Mouse (Mus musculus) gastrocnemius, adult 18-20 months (tissue): ENCODE data around the gene Cyp4f14. TPM values are rescaled to one million over a fixed set of nuclear protein-coding genes. Genes with fewer than 3 reads are reported as not detected.

ENCODE experiments used
- DNase-seq: peaks from one replicate; pipeline ENCODE4 v3.0.0; 2021; ENCODE audit warnings: low spot score
- long read RNA-seq, 2 experiments: library from polyadenylated mRNA; stranded (forward); transcript quantifications; one replicate each; pipeline ENCODE4 v2.0.0; 2021
- total RNA-seq, 2 experiments: library from RNA; stranded (reverse); gene quantifications; 2 replicates each; pipeline ENCODE4 v1.2.3; 2021

Cyp4f14 gene
- under 1 TPM in 1 of 2 experiments, not detected in 1; 0.59 TPM for total RNA-seq
- long read RNA-seq, experiment 1: 0 reads
- long read RNA-seq, experiment 2: 0 reads

- DNase-seq: peak; percentile 52
Observed at GRCm38 (mm10) chr17:32917131-32917530, at the start of gene Cyp4f14. Gene Cyp4f14, minus strand, starts transcription at chr17:32917342.

DNA sequence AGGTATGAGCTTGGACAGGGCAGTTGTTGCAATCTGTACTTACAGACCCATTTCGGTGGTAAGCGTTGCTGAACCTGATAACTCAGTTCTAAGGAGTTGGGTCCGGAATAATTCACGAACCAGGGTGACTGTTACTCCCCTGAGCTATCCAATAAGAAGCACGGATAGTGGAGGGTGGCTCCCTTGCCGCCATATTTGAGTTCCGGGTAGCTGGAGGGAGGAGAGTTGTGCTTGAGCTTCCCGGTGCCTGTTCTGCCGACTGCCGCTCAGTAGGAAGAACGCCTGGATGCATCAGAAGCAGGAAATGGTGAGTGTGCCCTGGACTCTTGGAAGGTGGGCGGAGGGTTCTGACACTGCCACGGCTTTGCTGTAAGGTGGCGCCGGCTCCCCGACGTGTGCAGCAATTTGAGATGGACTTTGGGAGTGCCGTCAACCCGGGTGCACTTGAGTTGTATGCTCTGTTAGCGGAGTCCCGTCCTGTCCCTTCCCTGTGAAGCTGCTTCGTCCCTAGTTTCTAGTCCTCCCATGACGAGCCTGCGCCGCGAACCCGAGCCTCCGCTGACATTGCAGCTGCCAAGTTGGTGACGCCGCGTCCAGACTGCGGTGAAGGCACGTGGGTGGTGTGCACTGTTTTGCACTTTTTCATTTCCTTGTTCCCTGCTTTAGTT is 48.6 kb upstream of the Cyp4f14 start, which contains the start of gene Zfp472:
Gene Zfp472 (plus strand): TSS at position 192 of the 668 bp plus-strand sequence.
- DNase-seq: peak; percentile 94

DNA sequence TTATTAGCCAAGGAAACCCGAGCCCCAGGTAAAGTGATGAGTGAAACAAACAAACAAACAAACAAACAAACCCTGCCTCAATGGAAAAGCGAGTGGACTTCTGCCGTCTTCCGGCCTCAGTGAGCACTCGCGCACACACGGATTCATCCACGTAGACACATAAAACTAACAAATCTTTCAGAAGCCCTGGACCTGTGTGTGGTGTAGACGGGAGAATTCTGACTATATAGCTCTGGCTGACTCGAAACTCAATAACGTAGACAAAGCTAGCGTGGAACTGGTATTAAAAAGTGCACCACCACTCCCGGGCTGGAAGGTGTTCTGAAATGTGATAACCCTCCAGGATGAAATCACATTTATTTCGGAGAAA is 48.1 kb upstream of the Cyp4f14 start:
- no peak for DNase-seq

GRCm38 (mm10) chr17:32951441-32951840 is 34.3 kb upstream of the Cyp4f14 start:
- peak; percentile 67 for DNase-seq

GRCm38 (mm10) chr17:32951006-32951405 is 33.9 kb upstream of the Cyp4f14 start:
- DNase-seq: no peak

- no peak for DNase-seq
Observed at GRCm38 (mm10) chr17:32950136-32950535, 33.0 kb upstream of the Cyp4f14 start.

DNA sequence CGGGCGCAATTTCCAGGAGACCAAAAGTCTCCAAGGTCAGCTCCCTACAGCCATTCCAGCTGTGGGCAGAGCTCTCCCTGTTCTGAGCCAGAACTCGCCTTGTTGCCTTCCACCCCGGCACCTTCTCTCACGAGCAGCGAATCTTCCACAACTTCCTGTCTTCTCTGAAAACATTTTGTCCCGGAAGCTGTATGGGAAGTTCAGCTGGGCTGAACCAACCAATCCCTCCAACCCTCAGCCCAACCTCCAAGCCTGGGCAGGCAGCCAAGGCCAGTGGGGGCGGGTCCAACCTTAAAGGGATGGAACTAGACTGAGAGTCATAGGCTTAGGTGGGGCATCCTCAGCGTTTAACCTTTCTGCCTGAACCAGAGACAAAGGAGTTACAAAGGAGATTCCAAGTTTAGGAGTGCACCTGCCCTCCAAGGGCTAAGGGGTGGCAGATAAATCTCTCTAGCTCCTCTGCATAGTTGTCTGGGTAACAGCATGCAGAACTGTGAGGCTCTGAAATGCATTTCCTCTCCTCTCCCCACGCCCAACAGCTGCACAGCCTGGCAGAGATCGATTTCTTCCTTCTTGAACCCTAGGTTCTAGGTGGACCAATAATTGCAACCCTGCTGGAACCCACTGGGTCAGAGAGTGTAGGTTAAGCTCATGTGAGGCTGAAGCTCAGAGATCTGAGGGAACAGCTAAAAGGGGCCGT is 30.2 kb upstream of the Cyp4f14 start, which contains the start of gene Cyp4f13:
Gene Cyp4f13 (minus strand): TSS at position 188 of the 700 bp plus-strand sequence.
- DNase-seq: peak; percentile 99

GRCm38 (mm10) chr17:32946716-32947115 is 29.6 kb upstream of the Cyp4f14 start:
- DNase-seq: no peak

DNA sequence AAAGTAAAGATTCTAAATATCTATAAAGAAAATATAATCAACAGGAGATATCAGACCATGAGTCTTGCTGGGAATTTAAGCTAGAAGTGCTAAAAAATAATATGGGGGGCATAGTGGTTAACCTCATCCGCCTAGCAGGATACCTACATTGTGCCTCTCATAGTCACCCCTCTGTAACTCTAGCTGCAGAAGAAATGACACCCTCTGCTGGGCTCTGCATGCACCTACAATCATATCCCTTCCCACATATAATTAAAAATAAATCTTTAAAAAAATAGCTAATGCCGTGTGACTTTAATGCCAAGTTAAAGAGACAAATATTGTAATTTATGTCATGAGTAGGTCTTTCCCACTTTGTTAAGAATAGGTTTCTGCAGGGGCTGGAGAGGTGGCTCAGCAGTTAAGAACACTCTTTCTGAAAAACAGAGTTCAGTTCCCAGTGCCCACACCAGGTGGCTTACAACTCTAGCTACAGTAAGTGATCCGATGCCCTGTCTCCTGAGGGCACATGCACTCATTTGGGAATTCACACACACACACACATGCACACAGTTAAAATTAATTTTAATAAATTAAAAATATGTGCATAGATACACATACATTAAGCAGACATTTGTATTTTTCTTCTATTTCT is 27.4 kb upstream of the Cyp4f14 start:
- no peak for DNase-seq

DNA sequence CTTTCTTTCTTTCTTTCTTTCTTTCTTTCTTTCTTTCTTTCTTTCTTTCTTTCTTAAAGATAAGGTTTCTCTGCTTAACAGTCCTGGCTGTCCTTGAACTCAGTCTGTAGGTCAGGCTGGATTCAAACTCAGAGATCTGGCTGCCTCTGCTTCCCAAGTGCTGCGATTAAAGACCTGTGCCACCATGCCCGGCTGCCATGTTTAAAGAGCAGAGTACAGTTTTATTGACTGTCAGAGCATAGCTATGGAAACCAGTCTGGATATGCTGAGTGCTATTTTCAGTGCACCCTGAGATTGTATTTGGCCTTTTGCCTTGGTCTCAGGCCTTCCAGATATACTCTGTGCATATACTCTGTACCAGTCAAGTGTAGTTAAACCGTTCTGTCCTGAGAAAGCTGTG is 26.5 kb upstream of the Cyp4f14 start:
- DNase-seq: no peak

DNA sequence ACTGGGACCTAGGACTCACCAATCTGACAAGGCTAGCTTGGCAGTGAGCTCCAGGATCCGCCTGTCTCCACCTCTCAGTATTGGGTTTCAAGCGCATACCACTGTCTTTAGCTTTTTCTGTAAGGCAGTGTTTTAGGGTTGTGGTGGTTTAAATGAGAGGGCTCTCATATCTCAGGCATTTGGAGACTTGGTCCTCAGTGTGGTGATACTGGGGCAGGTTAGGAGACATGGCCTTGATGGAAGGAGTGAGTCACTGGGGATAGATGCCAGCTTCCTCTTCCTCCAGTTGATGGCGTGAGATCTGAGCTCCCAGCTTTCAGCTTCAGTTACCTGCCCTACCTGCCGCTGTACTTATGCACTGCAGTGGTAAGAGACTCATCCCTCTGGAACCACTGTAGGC is 22.7 kb upstream of the Cyp4f14 start:
- no peak for DNase-seq

DNA sequence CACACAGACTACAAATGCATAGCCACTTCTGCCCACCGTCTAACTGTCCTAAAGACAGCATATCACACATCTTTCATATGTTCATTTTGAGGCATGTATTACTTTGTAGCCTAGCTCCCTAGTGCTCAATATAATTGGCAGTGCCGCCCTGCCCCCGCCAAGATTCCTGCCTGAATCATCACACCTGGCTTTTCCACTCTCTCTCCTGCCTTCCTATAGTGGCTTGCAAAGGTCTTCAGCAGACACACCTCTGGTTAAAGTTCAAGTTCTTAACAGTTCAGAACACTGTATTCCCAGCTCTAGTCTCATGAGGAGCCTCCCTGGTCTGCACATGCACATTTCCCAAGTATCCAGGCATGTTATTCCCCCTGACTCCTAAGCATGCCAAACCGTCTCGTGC is 10.7 kb upstream of the Cyp4f14 start:
- no peak for DNase-seq

DNA sequence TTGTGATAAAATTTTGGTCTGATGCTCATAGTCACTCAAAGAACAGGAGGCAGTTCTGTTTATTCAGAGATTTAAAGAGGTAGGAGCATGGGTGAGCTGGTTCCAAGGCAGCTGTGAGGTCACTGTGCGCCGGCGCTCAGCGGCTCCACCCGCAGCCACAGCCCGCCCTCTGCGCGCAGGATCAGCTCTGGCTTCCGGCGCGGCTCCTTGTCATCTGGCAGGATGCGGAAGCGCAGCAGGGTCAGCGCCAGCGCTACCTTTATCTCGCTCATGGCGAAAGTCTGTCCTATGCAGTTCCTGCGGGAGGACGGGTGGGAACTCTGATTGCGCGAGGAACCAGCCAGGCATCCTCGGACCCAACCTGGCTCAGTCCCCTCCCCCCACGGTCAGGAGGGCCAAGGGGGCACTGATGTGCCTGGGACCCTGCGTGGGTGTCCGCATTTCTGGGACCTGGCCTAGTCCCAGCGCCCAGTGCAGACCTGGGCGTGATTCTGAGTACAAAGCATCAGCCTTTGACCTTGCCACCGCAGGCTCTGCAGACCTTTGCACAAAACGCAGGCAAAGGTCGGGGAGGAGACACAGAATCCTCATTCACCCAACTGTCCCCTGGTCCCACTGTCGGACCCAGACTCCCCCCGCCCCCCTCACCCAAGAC is 7.6 kb upstream of the Cyp4f14 start:
- peak; percentile 60 for DNase-seq

- no peak for DNase-seq
Observed at GRCm38 (mm10) chr17:32923681-32924080, 6.5 kb upstream of the Cyp4f14 start.

DNA sequence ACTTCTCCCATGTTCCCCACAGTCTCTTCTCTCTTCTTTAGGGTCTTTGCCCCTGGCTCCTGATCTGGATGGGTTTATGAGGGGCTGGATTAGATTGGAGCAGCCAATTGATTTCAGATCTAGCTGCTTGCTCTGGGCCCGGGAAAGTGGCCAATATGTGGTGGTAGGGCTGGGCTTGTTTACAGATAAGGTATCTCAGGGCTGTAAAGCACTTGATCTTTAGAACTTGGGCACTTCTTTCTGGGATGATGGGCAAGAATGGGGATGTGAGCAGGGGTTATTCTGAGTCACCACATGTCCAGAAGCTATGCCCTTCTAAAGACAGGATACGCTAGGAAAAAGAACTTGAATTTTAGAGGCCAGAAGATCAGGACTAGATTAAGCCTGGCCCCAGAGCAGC is 2.0 kb upstream of the Cyp4f14 start:
- DNase-seq: no peak

GRCm38 (mm10) chr17:32916075-32916474 is 1.1 kb downstream of the Cyp4f14 start:
- DNase-seq: no peak

DNA sequence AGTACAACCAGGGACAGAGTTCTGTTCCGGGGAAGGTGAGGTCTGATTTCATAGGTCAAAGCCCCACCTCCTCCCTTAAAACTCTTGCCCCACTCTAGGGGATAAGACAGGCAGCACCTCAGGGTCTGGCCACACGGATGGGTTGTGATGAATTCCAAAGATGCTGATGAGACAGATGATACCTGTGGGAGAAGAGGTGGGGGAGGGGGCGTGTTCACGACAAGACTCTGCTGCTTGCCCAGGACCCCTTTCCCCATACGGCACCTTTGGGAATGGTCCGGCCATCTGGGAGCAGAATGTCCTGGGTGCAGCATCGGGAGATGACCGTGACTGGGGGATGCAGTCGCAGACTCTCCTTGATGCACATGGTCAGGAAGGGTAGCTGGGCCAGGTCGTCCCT is 11.0 kb downstream of the Cyp4f14 start:
- no peak for DNase-seq

- peak; percentile 17 for DNase-seq
Observed at GRCm38 (mm10) chr17:32905239-32905638, 11.9 kb downstream of the Cyp4f14 start.

GRCm38 (mm10) chr17:32904414-32904813 is 12.7 kb downstream of the Cyp4f14 start:
- no peak for DNase-seq

DNA sequence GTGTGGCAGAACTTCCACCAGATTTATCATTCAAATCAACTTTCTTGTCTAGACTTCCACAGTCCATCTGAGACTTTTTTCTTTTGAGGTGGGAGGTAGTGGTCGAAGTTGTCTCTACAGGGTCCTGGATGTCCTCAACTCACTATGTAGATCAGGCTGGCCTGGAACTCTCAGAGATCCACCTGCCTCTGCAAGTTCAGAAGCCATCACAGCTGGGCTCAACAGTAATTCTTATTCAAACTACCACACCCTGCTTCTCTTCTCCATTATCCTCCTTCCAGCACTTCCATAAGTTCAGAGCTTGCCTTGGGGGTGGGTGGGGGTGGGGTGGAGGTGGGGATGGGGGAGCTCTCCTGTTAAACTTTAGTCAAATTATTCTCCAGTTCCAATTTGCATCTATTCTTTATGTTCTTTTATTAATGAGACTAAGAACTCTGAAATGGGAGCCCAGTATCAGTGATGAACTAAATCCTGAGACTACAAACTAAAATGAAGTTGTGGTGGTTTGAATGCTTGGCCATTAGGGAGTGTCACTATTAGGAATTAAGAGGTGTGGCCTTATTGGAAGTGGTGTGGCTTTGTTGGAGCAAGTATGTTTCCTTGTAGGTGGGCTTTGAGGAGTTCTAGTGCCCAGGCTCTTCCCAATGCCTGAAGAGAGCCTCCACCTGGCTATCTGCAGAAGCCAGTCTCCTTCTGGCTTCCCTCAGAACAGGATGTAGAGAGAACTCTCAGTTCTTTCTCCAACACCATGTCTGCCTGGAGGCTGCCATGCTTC is 15.2 kb downstream of the Cyp4f14 start:
- no peak for DNase-seq

GRCm38 (mm10) chr17:32895421-32895820 is 21.7 kb downstream of the Cyp4f14 start:
- no peak for DNase-seq
